Mouse (Mus musculus) heart, postnatal 0 days (tissue): Measurements from ENCODE around the gene 1700012B07Rik. TPM values are rescaled to one million over a fixed set of nuclear protein-coding genes. Genes with fewer than 3 reads are reported as not detected.
A peak's percentile ranks its signal among the peaks of the same experiment; 100 is the strongest.

Experiments
- ATAC-seq: fragments of 200-750 bp; cut with Nextera tagmentation; 2 replicates; pipeline ENCODE4 v1.8.0; 2017; ENCODE audit warnings: low read depth, moderate number of reproducible peaks, moderate library complexity; ENCODE audit not compliant: insufficient read depth
- DNase-seq: peaks from one replicate; pipeline ENCODE4 v3.0.0-alpha.2; 2016; ENCODE audit warnings: low spot score
- H3K27ac ChIP-seq: fragments of 300-500 bp; sonication (generic); 2 replicates; pipeline ENCODE4 v1.5.1; 2014; ENCODE audit warnings: low read depth, mild to moderate bottlenecking
- H3K27me3 ChIP-seq: fragments of 300-500 bp; sonication (generic); 2 replicates; pipeline ENCODE4 v1.6.1; 2014; ENCODE audit warnings: low read length, mixed read lengths; ENCODE audit not compliant: control insufficient read depth, insufficient read depth
- H3K36me3 ChIP-seq: fragments of 300-500 bp; sonication (generic); replicated peaks from 2 replicates; pipeline ENCODE4 v1.6.1; 2014; ENCODE audit warnings: low read length, mixed read lengths; ENCODE audit not compliant: control insufficient read depth, insufficient read depth
- H3K4me1 ChIP-seq: fragments of 300-500 bp; sonication (generic); 2 replicates; pipeline ENCODE4 v1.6.1; 2014; ENCODE audit warnings: antibody characterized with exemption; ENCODE audit not compliant: control insufficient read depth, insufficient read depth
- H3K4me2 ChIP-seq: fragments of 300-500 bp; sonication (generic); 2 replicates; pipeline ENCODE4 v1.6.1; 2014; ENCODE audit warnings: low read depth, mild to moderate bottlenecking, low read length, moderate library complexity
- H3K4me3 ChIP-seq: fragments of 300-500 bp; sonication (generic); 2 replicates; pipeline ENCODE4 v1.5.1; 2014; ENCODE audit warnings: low read depth, low read length
- H3K9ac ChIP-seq: fragments of 300-500 bp; sonication (generic); replicated peaks from 2 replicates; pipeline ENCODE4 v1.6.1; 2014; ENCODE audit warnings: low read depth, low read length, mixed read lengths
- H3K9me3 ChIP-seq: fragments of 300-500 bp; sonication (generic); replicated peaks from 2 replicates; pipeline ENCODE4 v1.6.1; 2016; ENCODE audit warnings: low read length; ENCODE audit not compliant: control insufficient read depth
- CTCF ChIP-seq: IDR thresholded peaks from 2 replicates; pipeline ENCODE4 v1.5.1; 2016; ENCODE audit warnings: antibody characterized with exemption, control low read depth, low read depth
- EP300 ChIP-seq: IDR thresholded peaks from 2 replicates; pipeline ENCODE4 v1.6.1; 2016; ENCODE audit warnings: antibody characterized with exemption, low read depth
- WGBS: fragments of 180-500 bp; shearing (Covaris S2); extraction: QIAGEN DNeasy Blood & Tissue Kit; methylation state at CpG from one replicate; pipeline ENCODE4 v1.1.7; 2014; 5-methylcytosine and 5-hydroxymethylcytosine counted together
- polyA plus RNA-seq: library from polyadenylated mRNA; unstranded; fragments of >200 nt; fragmentation: Nextera tagmentation; extraction: Ambion mirVana; gene quantifications from 2 replicates; pipeline ENCODE4 v1.2.1, GENCODE M21; 2015
- total RNA-seq: library from RNA; depleted of rRNA; stranded (reverse); fragments of >200 nt; gene quantifications from 2 replicates; pipeline ENCODE4 v1.2.3, GENCODE M21; 2014; ENCODE audit warnings: low replicate concordance

1700012B07Rik gene
- total and polyA plus RNA-seq, 2 experiments from 2014 or later = not detected

GRCm38 (mm10) chr11:109866537-109867160, 38.8 kb upstream of the 1700012B07Rik start:
- no peaks in the 10 kb centered on the region for H3K36me3 ChIP-seq
- WGBS = 59% methylated on average over 11 of the region's 11 CpGs
- ATAC-seq (no peak), DNase-seq (no peak)
- no peaks in the 10 kb centered on the region for H3K9me3 ChIP-seq
- H3K27ac ChIP-seq = no peak overlapping the region
- H3K4me1 ChIP-seq = no peaks in the 10 kb centered on the region
- TF ChIP-seq EP300 = no peak
- TF ChIP-seq CTCF = peak; percentile 10; the same call in 1 of the 2 replicates
- no peaks in the 10 kb centered on the region for H3K27me3 ChIP-seq
- H3K4me3 ChIP-seq = no peak overlapping the region
- H3K9ac ChIP-seq = no peak overlapping the region
- H3K4me2 ChIP-seq = no peak overlapping the region

- Histone ChIP-seq H3K9ac (no peak overlapping the region), H3K36me3 (no peaks in the 10 kb centered on the region), H3K27ac (no peak overlapping the region), H3K27me3 (no peaks in the 10 kb centered on the region), H3K4me1 (no peaks in the 10 kb centered on the region), H3K4me2 (no peak overlapping the region), H3K9me3 (no peaks in the 10 kb centered on the region), H3K4me3 (no peak overlapping the region)
- 64% methylated on average over 8 of the region's 8 CpGs for WGBS
- ATAC-seq (no peak), DNase-seq (no peak)
- TF ChIP-seq EP300 (no peak), CTCF (no peak)
Observed at GRCm38 (mm10) chr11:109865526-109865925, 37.7 kb upstream of the 1700012B07Rik start.

GRCm38 (mm10) chr11:109863951-109864350, 36.1 kb upstream of the 1700012B07Rik start:
- Histone ChIP-seq H3K9me3 (no peaks in the 10 kb centered on the region), H3K4me1 (no peaks in the 10 kb centered on the region; the same call in 1 of the 2 replicates), H3K27ac (no peak overlapping the region), H3K9ac (no peak overlapping the region), H3K4me2 (no peak overlapping the region), H3K36me3 (no peaks in the 10 kb centered on the region), H3K27me3 (no peaks in the 10 kb centered on the region), H3K4me3 (no peak overlapping the region)
- no peak for TF ChIP-seq EP300
- WGBS = 67% methylated on average over 7 of the region's 7 CpGs
- DNase-seq = no peak
- ATAC-seq = no peak

GRCm38 (mm10) chr11:109863194-109863746, 35.4 kb upstream of the 1700012B07Rik start:
- ATAC-seq (0 out of 2 replicates have a peak, but pooled peaks have one; percentile 17), DNase-seq (peak; percentile 50)
- no peak overlapping the region for H3K4me3 ChIP-seq
- no peak overlapping the region for H3K9ac ChIP-seq
- no peaks in the 10 kb centered on the region for H3K36me3 ChIP-seq
- no peaks in the 10 kb centered on the region for H3K9me3 ChIP-seq
- no peaks in the 10 kb centered on the region for H3K27me3 ChIP-seq
- H3K27ac ChIP-seq = no peak overlapping the region
- H3K4me1 ChIP-seq = no peaks in the 10 kb centered on the region; the same call in 1 of the 2 replicates
- TF ChIP-seq CTCF (peak; percentile 74), EP300 (no peak)
- H3K4me2 ChIP-seq = no peak overlapping the region
- 66% methylated on average over 9 of the region's 9 CpGs for WGBS

GRCm38 (mm10) chr11:109860508-109860907, 32.7 kb upstream of the 1700012B07Rik start:
- Histone ChIP-seq H3K27ac (peak overlapping the region; percentile 62), H3K4me2 (peak overlapping the region; percentile 61), H3K9me3 (no peaks in the 10 kb centered on the region), H3K4me3 (peak overlapping the region; percentile 25), H3K36me3 (no peaks in the 10 kb centered on the region), H3K27me3 (no peaks in the 10 kb centered on the region), H3K9ac (peak overlapping the region; percentile 32), H3K4me1 (no peaks in the 10 kb centered on the region; the same call in 1 of the 2 replicates)
- 6% methylated on average over 10 of the region's 10 CpGs for WGBS
- DNase-seq (peak; percentile 83), ATAC-seq (peak; percentile 57; the same call in 1 of the 2 replicates)
- TF ChIP-seq CTCF (peak; percentile 98), EP300 (no peak)
